Mouse (Mus musculus) heart, embryonic 16.5 days (tissue): Measurements from ENCODE around the gene Sfmbt2. TPM values are rescaled to one million over a fixed set of nuclear protein-coding genes. Genes with fewer than 3 reads are reported as not detected.

Experiments used
- ATAC-seq: fragments of 200-750 bp; cut with Nextera tagmentation; replicated peaks from 2 replicates; pipeline ENCODE4 v1.8.0; 2017; ENCODE audit warnings: moderate number of reproducible peaks; ENCODE audit not compliant: insufficient read depth, low FRiP score; ENCODE audit errors: extremely low read depth
- H3K27ac ChIP-seq: fragments of 300-500 bp; sonication (generic); 2 replicates; pipeline ENCODE4 v1.5.1; 2014; ENCODE audit warnings: mild to moderate bottlenecking, low read length, control low read depth, moderate library complexity
- H3K27me3 ChIP-seq: fragments of 300-500 bp; sonication (generic); 2 replicates; pipeline ENCODE4 v1.6.1; 2014; ENCODE audit warnings: low read length, mixed read lengths; ENCODE audit not compliant: control insufficient read depth, insufficient read depth
- H3K36me3 ChIP-seq: fragments of 300-500 bp; sonication (generic); 2 replicates; pipeline ENCODE4 v1.6.1; 2014; ENCODE audit not compliant: control insufficient read depth, insufficient read depth
- H3K4me1 ChIP-seq: fragments of 300-500 bp; sonication (generic); 2 replicates; pipeline ENCODE4 v1.6.1; 2014; ENCODE audit warnings: low read length, mixed read lengths; ENCODE audit not compliant: control insufficient read depth, insufficient read depth
- H3K4me2 ChIP-seq: fragments of 300-500 bp; sonication (generic); 2 replicates; pipeline ENCODE4 v1.6.1; 2014; ENCODE audit warnings: low read depth, mild to moderate bottlenecking, control low read depth, low read length
- H3K4me3 ChIP-seq: fragments of 300-500 bp; sonication (generic); 2 replicates; pipeline ENCODE4 v1.5.1; 2014; ENCODE audit warnings: mild to moderate bottlenecking, control low read depth, low read length
- H3K9ac ChIP-seq: fragments of 300-500 bp; sonication (generic); 2 replicates; pipeline ENCODE4 v1.6.1; 2014; ENCODE audit warnings: low read length, control low read depth
- H3K9me3 ChIP-seq: fragments of 300-500 bp; sonication (generic); replicated peaks from 2 replicates; pipeline ENCODE4 v1.6.1; 2016; ENCODE audit warnings: low read length; ENCODE audit not compliant: control insufficient read depth
- WGBS: fragments of 180-500 bp; shearing (Covaris S2); extraction: QIAGEN DNeasy Blood & Tissue Kit; methylation state at CpG from one replicate; pipeline ENCODE4 v1.1.7; 2014; 5-methylcytosine and 5-hydroxymethylcytosine counted together
- polyA plus RNA-seq: library from polyadenylated mRNA; unstranded; fragments of >200 nt; fragmentation: Nextera tagmentation; extraction: Ambion mirVana; gene quantifications from 2 replicates; pipeline ENCODE4 v1.2.1, GENCODE M21; 2015

Gene Sfmbt2
- 1.2 and 1.3 TPM in 2 replicates for polyA plus RNA-seq

GRCm38 (mm10) chr2:10370176-10370575 lies at the start of gene Sfmbt2:
Gene Sfmbt2, plus strand, starts transcription at chr2:10370510.
- WGBS = under 1% methylated on average over 10 of the region's 10 CpGs
- H3K9ac ChIP-seq = no peak within 1 kb of the TSS
- H3K4me1 ChIP-seq = peaks cover 11% of the 10 kb centered on the region
- peaks cover 53% of the 10 kb centered on the region for H3K27me3 ChIP-seq
- no peak within 1 kb of the TSS for H3K27ac ChIP-seq
- no peak within 1 kb of the TSS for H3K4me3 ChIP-seq
- H3K9me3 ChIP-seq = 0 out of 2 replicates have a peak, but pooled peaks cover 4% of the 10 kb centered on the region
- ATAC-seq = no peak
- no peak within 1 kb of the TSS for H3K4me2 ChIP-seq
- no peaks in the 10 kb centered on the region for H3K36me3 ChIP-seq

- no peak for ATAC-seq
- Histone ChIP-seq H3K4me1 (no peaks in the 10 kb centered on the region), H3K9ac (no peak overlapping the region), H3K9me3 (no peaks in the 10 kb centered on the region), H3K27me3 (no peaks in the 10 kb centered on the region; the same call in 1 of the 2 replicates), H3K36me3 (no peaks in the 10 kb centered on the region), H3K27ac (no peak overlapping the region), H3K4me2 (no peak overlapping the region), H3K4me3 (no peak overlapping the region)
- 56% methylated on average over 6 of the region's 6 CpGs for WGBS
Measured at GRCm38 (mm10) chr2:10321093-10321492, 49.2 kb upstream of the Sfmbt2 start.

- H3K27ac ChIP-seq = no peak overlapping the region
- H3K36me3 ChIP-seq = no peaks in the 10 kb centered on the region
- no peak overlapping the region for H3K4me2 ChIP-seq
- no peaks in the 10 kb centered on the region; the same call in 1 of the 2 replicates for H3K27me3 ChIP-seq
- no peaks in the 10 kb centered on the region for H3K9me3 ChIP-seq
- 77% methylated on average over 4 of the region's 4 CpGs for WGBS
- no peak overlapping the region for H3K9ac ChIP-seq
- H3K4me3 ChIP-seq = no peak overlapping the region
- ATAC-seq = no peak
- no peaks in the 10 kb centered on the region for H3K4me1 ChIP-seq
Measured at GRCm38 (mm10) chr2:10323173-10323572, 47.1 kb upstream of the Sfmbt2 start.

- Histone ChIP-seq H3K4me3 (no peak overlapping the region), H3K9me3 (no peaks in the 10 kb centered on the region), H3K27ac (no peak overlapping the region), H3K36me3 (no peaks in the 10 kb centered on the region), H3K27me3 (no peaks in the 10 kb centered on the region; the same call in 1 of the 2 replicates), H3K9ac (no peak overlapping the region), H3K4me2 (no peak overlapping the region), H3K4me1 (no peaks in the 10 kb centered on the region)
- WGBS = 62% methylated on average over 4 of the region's 4 CpGs
- ATAC-seq = no peak
Measured at GRCm38 (mm10) chr2:10324980-10325379, 45.3 kb upstream of the Sfmbt2 start.

- Histone ChIP-seq H3K27ac (no peak overlapping the region), H3K9ac (no peak overlapping the region), H3K36me3 (no peaks in the 10 kb centered on the region), H3K4me3 (no peak overlapping the region), H3K9me3 (no peaks in the 10 kb centered on the region), H3K4me1 (no peaks in the 10 kb centered on the region), H3K27me3 (peaks cover 10% of the 10 kb centered on the region), H3K4me2 (no peak overlapping the region)
- ATAC-seq = peak; percentile 60; the same call in 1 of the 2 replicates
- WGBS = 32% methylated on average over 5 of the region's 5 CpGs
Measured at GRCm38 (mm10) chr2:10330216-10330615, 40.1 kb upstream of the Sfmbt2 start.

DNA sequence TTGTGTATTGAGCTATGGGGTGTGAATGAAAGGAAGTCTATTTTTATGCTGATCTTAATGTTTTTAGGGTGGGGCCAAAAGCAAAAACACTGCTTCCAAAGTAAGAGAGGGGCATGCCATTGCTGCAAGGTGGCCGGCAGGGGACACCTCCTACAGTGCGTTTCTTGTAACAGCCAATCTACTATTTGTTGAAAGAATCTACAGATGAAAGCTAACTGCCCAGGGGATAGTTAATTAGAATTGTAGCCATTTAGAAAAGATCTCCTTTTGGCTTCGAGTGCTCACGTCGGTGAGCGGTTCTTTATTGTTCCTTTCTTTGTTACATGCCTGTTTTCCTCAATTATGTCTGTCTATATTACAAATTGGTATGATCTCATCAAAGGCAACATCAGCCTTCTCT lies 36.0 kb upstream of the Sfmbt2 start:
- no peak overlapping the region for H3K4me3 ChIP-seq
- H3K4me2 ChIP-seq = no peak overlapping the region
- H3K27ac ChIP-seq = no peak overlapping the region
- H3K4me1 ChIP-seq = no peaks in the 10 kb centered on the region
- no peak overlapping the region for H3K9ac ChIP-seq
- no peak for ATAC-seq
- no peaks in the 10 kb centered on the region for H3K9me3 ChIP-seq
- WGBS = 27% methylated on average over 6 of the region's 6 CpGs
- H3K36me3 ChIP-seq = no peaks in the 10 kb centered on the region
- H3K27me3 ChIP-seq = peaks cover 10% of the 10 kb centered on the region

DNA sequence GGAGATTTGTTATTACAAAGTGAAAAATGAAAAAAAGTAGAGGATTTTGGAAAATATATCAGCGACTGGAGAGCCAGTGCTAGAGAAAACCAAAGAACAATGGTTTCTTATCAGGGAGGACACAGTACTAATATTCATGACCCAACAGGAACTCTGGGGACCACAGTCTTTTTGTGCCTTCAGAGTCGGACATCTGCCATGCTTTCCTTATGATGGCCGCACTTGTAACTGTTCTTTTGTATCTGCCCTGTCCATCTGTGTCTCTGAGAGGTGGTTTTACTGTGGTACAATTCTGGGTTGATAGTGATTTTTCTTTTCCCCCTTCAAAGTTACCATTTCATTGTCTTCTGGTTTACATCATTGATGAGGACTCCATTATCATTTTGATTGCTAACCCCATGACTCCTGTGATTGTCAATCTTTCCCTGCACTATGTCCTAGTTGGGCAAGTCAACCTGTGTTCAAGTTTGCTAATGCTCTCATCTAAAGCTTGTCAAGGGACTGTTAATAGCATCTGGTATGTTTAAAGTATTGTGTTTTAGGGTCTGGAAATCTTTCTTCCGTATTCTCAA lies 35.2 kb upstream of the Sfmbt2 start:
- Histone ChIP-seq H3K4me2 (no peak overlapping the region), H3K36me3 (no peaks in the 10 kb centered on the region), H3K27me3 (peaks cover 10% of the 10 kb centered on the region), H3K4me3 (no peak overlapping the region), H3K27ac (no peak overlapping the region), H3K9ac (no peak overlapping the region), H3K9me3 (no peaks in the 10 kb centered on the region), H3K4me1 (no peaks in the 10 kb centered on the region)
- WGBS = 54% methylated on average over 4 of the region's 4 CpGs
- ATAC-seq = no peak

GRCm38 (mm10) chr2:10340022-10340421 lies 30.3 kb upstream of the Sfmbt2 start:
- Histone ChIP-seq H3K27me3 (no peaks in the 10 kb centered on the region), H3K9ac (no peak overlapping the region), H3K9me3 (no peaks in the 10 kb centered on the region), H3K36me3 (no peaks in the 10 kb centered on the region), H3K4me3 (no peak overlapping the region), H3K27ac (no peak overlapping the region), H3K4me2 (no peak overlapping the region), H3K4me1 (no peaks in the 10 kb centered on the region)
- ATAC-seq = no peak
- 30% methylated on average over 1 of the region's 1 CpGs for WGBS

DNA sequence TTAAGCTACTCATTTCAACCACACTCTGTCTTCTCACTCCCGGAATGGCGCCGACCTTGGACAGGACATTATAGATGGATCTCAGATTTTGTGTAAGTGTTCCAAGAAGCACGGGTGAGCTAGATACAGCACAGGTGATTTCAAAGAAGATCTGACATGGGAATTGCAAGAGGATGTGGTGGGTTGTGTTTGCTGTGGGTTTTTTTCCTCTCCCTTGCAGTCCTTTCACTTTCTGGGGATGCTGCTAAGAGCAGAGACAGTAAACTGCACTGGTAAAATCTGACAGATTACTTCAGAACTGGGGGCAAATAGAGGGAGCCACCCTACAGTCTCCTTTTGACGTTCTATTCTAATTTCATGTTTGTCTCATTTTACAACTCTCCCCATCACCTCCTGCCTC lies 26.8 kb upstream of the Sfmbt2 start:
- no peak overlapping the region for H3K4me2 ChIP-seq
- ATAC-seq = no peak
- H3K27me3 ChIP-seq = no peaks in the 10 kb centered on the region
- no peaks in the 10 kb centered on the region for H3K36me3 ChIP-seq
- 72% methylated on average over 5 of the region's 5 CpGs for WGBS
- no peaks in the 10 kb centered on the region for H3K9me3 ChIP-seq
- H3K27ac ChIP-seq = no peak overlapping the region
- H3K4me1 ChIP-seq = no peaks in the 10 kb centered on the region
- no peak overlapping the region for H3K4me3 ChIP-seq
- no peak overlapping the region for H3K9ac ChIP-seq
